Mouse (Mus musculus): Measurements from ENCODE around the gene Gm45808. TPM values are rescaled to one million over a fixed set of nuclear protein-coding genes. Genes with fewer than 3 reads are reported as not detected.

Gm45808 gene
- polyA plus RNA-seq, 1 experiment from 2014 or later = not detected

DNA sequence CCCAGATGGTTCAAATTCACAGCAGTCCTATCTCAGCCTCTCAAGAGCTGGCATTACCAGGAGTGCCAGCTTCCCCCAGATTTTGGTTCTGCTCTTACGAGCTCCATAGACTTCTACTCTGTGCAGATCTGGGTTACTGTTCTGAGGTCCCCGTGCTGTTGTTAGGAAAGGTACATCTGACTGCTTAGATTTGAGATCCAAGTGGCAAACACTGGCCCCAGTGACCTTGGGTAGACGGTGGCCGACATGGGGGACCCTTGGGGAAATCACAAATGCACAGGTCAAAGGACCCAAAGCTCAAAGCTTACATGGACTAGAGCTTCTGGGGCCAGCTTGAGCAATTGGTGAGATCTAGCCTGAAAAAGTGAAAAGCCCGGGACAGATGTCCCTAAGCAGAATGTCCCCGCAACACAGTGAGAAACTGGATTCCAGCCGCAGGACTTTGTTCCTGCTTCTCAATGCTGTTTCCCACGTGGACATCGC is 29.8 kb downstream of the Gm45808 start:
- H3K4me2 ChIP-seq (replicated peaks) = peak overlapping the region; percentile 92
- H3K4me1 ChIP-seq (replicated peaks) = peaks cover 42% of the 10 kb centered on the region
- no peaks in the 10 kb centered on the region for H3K27me3 ChIP-seq
- no peaks in the 10 kb centered on the region for H3K9me3 ChIP-seq
- H3K36me3 ChIP-seq = peaks cover 59% of the 10 kb centered on the region
- ATAC-seq = no peak
- peak overlapping the region; percentile 97 for H3K9ac ChIP-seq (replicated peaks)
- 60% methylated on average over 9 of the region's 9 CpGs for WGBS
- peak overlapping the region; percentile 32 for H3K27ac ChIP-seq
- H3K4me3 ChIP-seq (replicated peaks) = peak overlapping the region; percentile 95

DNA sequence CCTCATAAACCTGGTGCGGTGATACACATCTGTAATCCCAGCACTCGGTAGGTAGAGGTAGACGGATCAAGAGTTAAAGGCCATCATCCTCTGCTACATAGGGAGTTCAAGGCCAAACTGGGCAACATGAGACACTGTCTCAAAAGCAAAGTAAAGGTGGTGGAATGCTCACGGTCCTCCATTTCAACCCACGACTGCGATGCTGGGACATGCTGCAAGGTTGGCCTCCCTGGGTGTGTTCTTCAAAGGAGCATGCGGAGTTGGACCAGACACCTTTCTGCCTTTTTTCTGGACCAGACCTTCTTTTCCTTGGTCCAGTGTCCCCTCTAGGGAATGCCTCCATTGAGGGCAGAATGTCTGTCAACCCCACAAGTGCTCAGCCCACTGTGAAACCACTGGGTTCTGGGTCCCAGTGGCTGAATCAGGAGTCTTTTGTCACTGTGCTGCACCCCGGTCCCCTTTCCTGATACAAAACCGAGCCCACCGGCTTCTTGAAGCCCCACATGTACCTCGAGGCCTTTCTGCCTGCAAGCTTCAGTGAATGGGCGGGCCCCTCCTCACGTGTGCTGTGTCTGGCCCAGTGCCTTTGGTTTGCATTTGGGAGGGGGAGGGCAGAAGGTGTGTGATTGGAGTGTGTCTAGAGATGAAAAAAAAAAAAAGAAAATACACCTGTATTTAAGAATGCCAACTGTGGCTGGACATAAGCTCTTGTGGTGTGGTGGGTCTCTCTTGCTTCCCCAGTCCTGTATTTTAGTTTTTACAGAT is 30.5 kb downstream of the Gm45808 start:
- Histone ChIP-seq H3K9ac (replicated peaks) (no peak overlapping the region), H3K27ac (peak overlapping the region; percentile 32; the same call in 1 of the 2 replicates), H3K27me3 (no peaks in the 10 kb centered on the region), H3K4me3 (replicated peaks) (0 out of 2 replicates have a peak overlapping the region, but pooled peaks have one; percentile 95), H3K4me2 (replicated peaks) (peak overlapping the region; percentile 92; the same call in 1 of the 2 replicates), H3K4me1 (replicated peaks) (peaks cover 40% of the 10 kb centered on the region), H3K36me3 (peaks cover 55% of the 10 kb centered on the region), H3K9me3 (no peaks in the 10 kb centered on the region)
- no peak for ATAC-seq
- WGBS = 78% methylated on average over 13 of the region's 13 CpGs

DNA sequence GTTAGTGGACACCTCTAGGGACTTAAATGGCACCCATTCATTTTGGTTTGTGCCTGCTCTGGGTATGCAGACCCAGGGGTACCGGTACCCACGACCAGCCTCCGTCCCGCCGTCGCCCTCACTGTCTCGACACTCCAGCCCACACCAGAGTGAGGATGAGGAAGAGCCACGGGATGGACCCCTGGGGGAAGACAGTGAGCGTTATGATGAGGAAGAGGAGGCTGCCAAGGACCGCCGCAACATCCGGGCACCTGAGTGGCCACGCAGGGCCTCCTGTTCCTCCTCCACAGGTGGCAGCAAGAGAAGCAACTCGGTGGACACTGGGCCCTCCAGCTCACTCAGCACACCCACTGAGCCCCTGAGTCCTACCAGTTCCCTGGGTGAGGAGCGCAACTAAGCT is 31.6 kb downstream of the Gm45808 start:
- Histone ChIP-seq H3K9ac (replicated peaks) (no peak overlapping the region), H3K36me3 (peaks cover 58% of the 10 kb centered on the region), H3K4me1 (replicated peaks) (peaks cover 28% of the 10 kb centered on the region), H3K9me3 (no peaks in the 10 kb centered on the region), H3K27ac (no peak overlapping the region), H3K4me3 (replicated peaks) (no peak overlapping the region), H3K4me2 (replicated peaks) (no peak overlapping the region), H3K27me3 (no peaks in the 10 kb centered on the region)
- no peak for ATAC-seq
- WGBS = 92% methylated on average over 15 of the region's 15 CpGs

DNA sequence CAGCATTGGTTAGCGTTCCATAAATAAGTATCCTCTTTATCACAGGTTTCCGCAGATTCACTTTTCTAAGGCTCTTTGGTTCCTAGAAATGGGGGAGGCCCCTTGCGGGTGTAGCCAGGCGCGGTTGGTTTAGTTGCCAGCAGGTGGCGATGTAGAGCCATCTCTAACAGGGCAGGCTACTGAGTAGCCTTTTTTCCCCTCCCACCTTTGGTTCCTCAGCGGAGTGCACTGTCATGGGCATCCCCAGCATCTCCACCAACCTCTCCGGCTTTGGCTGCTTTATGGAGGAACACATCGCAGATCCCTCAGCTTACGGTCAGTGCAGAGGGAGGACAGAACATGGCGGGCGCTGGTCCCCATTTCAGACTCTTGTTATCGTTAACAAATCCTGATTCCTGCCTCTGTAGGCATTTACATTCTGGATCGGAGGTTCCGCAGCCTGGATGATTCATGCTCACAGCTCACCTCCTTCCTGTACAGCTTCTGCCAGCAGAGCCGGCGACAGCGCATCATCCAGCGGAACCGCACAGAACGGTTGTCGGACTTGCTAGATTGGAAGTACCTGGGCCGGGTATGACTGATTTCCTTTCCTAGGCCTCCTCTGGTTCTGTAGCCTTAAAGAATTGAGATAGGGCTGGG is 35.1 kb downstream of the Gm45808 start:
- Histone ChIP-seq H3K4me2 (replicated peaks) (no peak overlapping the region), H3K36me3 (peaks cover 60% of the 10 kb centered on the region), H3K27ac (no peak overlapping the region), H3K4me1 (replicated peaks) (peaks cover 8% of the 10 kb centered on the region), H3K27me3 (no peaks in the 10 kb centered on the region), H3K9me3 (no peaks in the 10 kb centered on the region), H3K4me3 (replicated peaks) (no peak overlapping the region), H3K9ac (replicated peaks) (0 out of 2 replicates have a peak overlapping the region, but pooled peaks have one; percentile 7)
- WGBS = 52% methylated on average over 23 of the region's 23 CpGs
- peak; percentile 85 for ATAC-seq

DNA sequence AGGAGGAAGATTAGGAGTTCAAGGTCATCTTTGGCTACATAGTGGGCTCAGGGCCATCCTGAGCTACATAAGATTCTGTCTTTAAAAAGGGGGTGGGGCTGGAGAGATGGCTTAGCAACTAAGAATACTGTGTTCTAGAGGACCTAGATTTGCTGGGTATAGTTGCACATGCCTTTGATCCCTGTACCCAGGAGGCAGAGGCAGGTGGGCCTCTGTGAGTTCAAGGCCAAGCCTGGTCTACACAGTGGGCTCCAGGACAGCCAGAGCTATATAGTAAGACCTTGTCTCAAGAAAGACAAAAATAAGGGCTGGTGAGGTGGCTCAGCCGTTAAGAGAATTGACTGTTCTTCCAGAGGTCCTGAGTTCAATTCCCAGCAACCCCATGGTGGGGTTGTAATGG is 36.6 kb downstream of the Gm45808 start:
- WGBS = 90% methylated on average over 1 of the region's 1 CpGs
- Histone ChIP-seq H3K4me2 (replicated peaks) (no peak overlapping the region), H3K9me3 (no peaks in the 10 kb centered on the region), H3K4me3 (replicated peaks) (no peak overlapping the region), H3K4me1 (replicated peaks) (peaks cover 3% of the 10 kb centered on the region; the same call in 1 of the 2 replicates), H3K27me3 (no peaks in the 10 kb centered on the region), H3K36me3 (peaks cover 55% of the 10 kb centered on the region), H3K9ac (replicated peaks) (no peak overlapping the region), H3K27ac (no peak overlapping the region)
- no peak for ATAC-seq

DNA sequence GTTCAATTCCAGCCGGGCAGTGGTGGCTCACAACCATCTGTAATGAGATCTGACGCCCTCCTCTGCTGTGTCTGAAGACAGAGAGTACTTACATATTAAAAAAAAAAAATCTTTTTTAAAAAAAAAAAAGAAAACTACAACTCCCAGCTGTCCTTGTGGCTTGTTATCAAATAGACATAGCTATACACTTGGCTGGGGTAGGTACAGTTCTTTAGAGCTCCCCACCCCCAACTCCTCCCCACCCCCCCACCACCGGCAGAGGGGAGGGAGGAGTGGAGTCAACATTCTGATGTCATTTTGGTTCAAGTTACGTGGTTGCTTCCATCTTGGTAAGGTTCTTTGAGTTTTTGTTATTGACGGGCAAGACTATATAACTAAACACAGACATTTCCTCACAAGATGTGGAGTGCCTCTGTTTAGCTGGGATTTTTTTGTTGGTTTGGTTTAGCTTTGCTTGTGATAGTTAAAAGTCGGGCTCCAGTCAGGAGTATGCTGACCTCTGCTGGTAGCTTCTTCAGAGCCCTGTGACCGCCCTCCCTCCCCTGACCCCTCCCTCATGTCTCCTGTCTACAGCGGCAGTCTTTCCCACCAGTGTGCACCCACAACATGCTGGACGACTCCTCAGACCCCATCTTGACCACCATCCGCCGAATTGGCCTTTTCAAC is 39.2 kb downstream of the Gm45808 start:
- Histone ChIP-seq H3K9ac (replicated peaks) (no peak overlapping the region), H3K4me3 (replicated peaks) (no peak overlapping the region), H3K4me1 (replicated peaks) (peaks cover 3% of the 10 kb centered on the region; the same call in 1 of the 2 replicates), H3K9me3 (no peaks in the 10 kb centered on the region), H3K27me3 (no peaks in the 10 kb centered on the region), H3K36me3 (peaks cover 61% of the 10 kb centered on the region), H3K4me2 (replicated peaks) (no peak overlapping the region), H3K27ac (no peak overlapping the region)
- 44% methylated on average over 11 of the region's 11 CpGs for WGBS
- ATAC-seq = no peak

DNA sequence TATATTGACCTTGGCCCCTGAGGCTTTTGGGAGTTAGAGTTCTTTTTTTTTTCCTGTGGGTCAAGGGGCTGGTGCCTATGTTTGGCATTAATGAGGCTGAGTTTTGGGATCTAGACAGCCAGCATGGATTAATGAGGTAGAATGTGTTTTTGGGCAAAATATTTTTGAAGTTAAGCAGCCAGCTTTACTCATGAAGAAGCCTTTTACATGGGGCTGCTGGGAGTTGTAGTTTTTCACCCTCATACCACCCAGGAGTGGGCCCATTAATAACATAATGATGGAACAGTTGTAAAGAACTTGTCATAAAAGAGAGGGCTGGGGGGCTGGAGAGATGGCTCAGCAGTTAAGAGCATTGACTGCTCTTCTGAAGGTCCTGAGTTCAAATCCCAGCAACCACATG is 40.0 kb downstream of the Gm45808 start:
- no peaks in the 10 kb centered on the region for H3K9me3 ChIP-seq
- no peak overlapping the region for H3K9ac ChIP-seq (replicated peaks)
- no peak overlapping the region for H3K4me2 ChIP-seq (replicated peaks)
- no peaks in the 10 kb centered on the region for H3K27me3 ChIP-seq
- peaks cover 63% of the 10 kb centered on the region for H3K36me3 ChIP-seq
- H3K4me1 ChIP-seq (replicated peaks) = peaks cover 2% of the 10 kb centered on the region; the same call in 1 of the 2 replicates
- no peak overlapping the region for H3K4me3 ChIP-seq (replicated peaks)
- H3K27ac ChIP-seq = no peak overlapping the region
- no peak for ATAC-seq

DNA sequence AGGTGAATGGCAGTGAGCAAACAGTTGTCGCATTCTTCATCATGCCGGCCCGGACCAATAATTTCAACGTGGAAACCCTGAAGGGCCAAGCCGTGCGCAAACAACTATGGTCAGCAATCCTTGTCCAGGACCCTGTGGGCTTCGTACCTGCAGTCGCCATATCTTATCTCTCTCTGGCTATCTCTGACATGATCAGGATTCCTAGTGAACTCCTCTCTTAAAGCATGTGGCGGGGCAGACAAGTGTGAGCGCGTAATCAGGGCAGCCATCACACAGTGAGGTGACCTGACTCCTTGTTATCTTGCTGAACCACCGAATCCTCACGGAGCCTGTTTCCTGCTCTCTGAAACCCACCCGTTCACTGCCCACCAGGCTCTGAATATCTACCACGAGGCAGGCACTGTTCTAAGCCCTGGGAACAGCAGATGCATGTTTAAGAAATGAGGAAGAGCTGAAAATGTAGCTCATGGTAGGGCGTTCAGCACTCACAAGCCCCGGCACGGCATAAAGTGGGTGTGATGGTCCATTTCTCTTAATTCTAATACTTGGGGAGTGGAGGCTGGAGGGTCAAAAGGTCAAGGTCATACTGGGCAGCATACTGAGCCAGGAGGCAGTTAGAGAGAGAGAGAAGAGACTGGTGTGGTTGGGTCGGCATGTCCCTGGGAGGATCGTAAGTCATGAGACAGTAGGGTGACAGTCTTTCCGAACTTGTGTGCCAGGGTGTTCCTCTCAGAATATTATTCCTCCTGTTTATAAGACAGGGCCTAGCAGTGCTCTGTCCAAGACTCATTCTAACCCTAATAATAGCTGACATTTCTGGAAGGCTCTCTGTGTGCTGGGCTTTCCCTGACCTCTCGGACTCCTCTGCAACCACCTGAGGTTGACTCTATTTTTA is 42.8 kb downstream of the Gm45808 start:
- Histone ChIP-seq H3K9ac (replicated peaks) (no peak overlapping the region), H3K27me3 (no peaks in the 10 kb centered on the region), H3K4me2 (replicated peaks) (no peak overlapping the region), H3K36me3 (peaks cover 59% of the 10 kb centered on the region), H3K27ac (no peak overlapping the region), H3K4me3 (replicated peaks) (no peak overlapping the region), H3K9me3 (no peaks in the 10 kb centered on the region), H3K4me1 (replicated peaks) (no peaks in the 10 kb centered on the region)
- WGBS = 90% methylated on average over 22 of the region's 22 CpGs
- ATAC-seq = no peak

DNA sequence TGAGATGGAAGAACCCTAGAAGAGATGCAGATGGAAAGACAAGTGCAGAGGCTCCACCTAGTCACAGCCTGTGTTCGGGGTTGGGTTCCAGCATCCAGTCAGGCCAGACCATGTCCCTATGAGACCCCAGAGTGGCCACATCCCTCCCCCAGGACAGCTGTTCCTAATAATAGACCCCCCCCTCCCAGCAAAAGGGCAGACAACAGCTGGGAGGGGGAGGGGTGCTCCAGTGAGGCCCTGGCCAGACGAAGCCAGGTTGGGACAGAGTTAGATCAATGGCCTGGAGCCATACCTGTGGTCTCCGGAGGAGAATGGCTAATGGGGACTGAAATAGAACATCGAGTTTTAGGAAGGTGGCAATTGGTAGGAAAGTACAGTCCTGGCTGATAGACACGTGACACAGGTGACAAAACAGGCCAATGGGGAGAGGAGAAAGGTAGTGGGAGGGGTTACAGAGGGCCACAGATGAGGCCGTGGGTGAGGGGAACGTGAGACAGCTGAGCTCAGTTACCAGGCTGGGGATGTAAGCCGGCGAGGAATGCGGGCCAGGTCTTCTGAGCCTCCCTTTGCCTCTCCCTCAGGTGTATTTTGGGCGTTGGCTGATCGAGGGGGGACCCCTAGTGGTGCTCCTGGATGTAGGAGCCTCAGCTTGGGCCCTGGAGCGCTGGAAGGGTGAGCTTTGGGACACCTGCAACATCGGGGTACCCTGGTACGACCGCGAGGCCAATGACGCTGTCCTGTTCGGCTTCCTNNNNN is 48.9 kb downstream of the Gm45808 start, which contains the start of gene Ruvbl2:
TSS of gene Ruvbl2 (minus strand) at position 576 of the 756 bp plus-strand sequence.
- peaks cover 44% of the 10 kb centered on the region for H3K4me1 ChIP-seq (replicated peaks)
- no peak within 1 kb of the TSS for H3K4me2 ChIP-seq (replicated peaks)
- no peak within 1 kb of the TSS for H3K27ac ChIP-seq
- no peaks in the 10 kb centered on the region for H3K27me3 ChIP-seq
- 21% methylated on average over 19 of the region's 19 CpGs for WGBS
- no peak within 1 kb of the TSS for H3K9ac ChIP-seq (replicated peaks)
- ATAC-seq = no peak
- no peaks in the 10 kb centered on the region for H3K9me3 ChIP-seq
- H3K4me3 ChIP-seq (replicated peaks) = no peak within 1 kb of the TSS
- peaks cover 17% of the 10 kb centered on the region for H3K36me3 ChIP-seq

DNA sequence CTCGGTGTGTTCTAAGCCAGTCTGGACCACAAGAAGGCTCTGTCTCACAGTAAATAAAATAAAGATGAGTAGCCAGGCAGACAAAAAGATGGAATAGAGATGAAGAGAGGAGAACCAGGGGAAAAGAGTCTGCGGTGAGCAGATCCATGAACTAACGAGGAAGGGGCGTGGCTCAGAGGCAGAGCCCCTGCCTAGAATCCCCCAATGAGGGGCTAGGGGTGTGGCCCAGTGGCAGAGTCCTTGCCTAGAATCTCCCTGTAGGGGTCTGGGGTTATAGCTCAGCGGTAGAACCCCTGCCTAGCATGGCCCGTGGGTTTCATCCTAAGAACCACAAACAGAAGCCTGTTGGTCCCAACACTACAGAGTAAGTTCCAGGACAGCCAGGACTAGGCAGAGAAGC is 49.6 kb downstream of the Gm45808 start:
- H3K27ac ChIP-seq = no peak overlapping the region
- no peak for ATAC-seq
- no peak overlapping the region for H3K4me3 ChIP-seq (replicated peaks)
- H3K9ac ChIP-seq (replicated peaks) = no peak overlapping the region
- H3K36me3 ChIP-seq = peaks cover 13% of the 10 kb centered on the region
- H3K27me3 ChIP-seq = no peaks in the 10 kb centered on the region
- 30% methylated on average over 6 of the region's 6 CpGs for WGBS
- no peaks in the 10 kb centered on the region for H3K9me3 ChIP-seq
- H3K4me2 ChIP-seq (replicated peaks) = no peak overlapping the region
- peaks cover 47% of the 10 kb centered on the region for H3K4me1 ChIP-seq (replicated peaks)

DNA sequence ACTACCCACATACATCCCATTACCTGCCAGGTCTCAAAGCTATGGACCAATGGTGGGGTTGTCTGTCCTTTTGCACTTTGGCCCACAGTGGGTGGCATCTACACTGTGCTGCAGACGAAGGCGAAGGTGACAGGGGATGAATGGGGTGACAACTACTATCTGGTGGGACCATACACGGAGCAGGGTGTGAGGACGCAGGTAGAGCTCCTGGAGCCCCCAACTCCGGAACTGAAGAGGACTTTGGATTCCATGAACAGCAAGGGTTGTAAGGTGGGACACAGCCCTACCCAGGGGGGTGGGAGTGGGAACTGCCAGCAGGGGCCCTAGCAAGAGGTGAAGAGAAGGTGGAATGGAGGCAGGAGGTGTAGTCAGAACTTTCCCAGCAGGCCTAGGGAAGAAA is 50.2 kb downstream of the Gm45808 start:
- Histone ChIP-seq H3K4me3 (replicated peaks) (no peak overlapping the region), H3K9ac (replicated peaks) (0 out of 2 replicates have a peak overlapping the region, but pooled peaks have one; percentile 6), H3K27me3 (no peaks in the 10 kb centered on the region), H3K27ac (no peak overlapping the region), H3K4me2 (replicated peaks) (no peak overlapping the region; the same call in 1 of the 2 replicates), H3K36me3 (peaks cover 15% of the 10 kb centered on the region), H3K4me1 (replicated peaks) (peaks cover 47% of the 10 kb centered on the region), H3K9me3 (no peaks in the 10 kb centered on the region)
- no peak for ATAC-seq
- WGBS = 93% methylated on average over 5 of the region's 5 CpGs
